Mouse (Mus musculus): Measurements from ENCODE around the gene Pex11g. TPM values are rescaled to one million over a fixed set of nuclear protein-coding genes. Genes with fewer than 3 reads are reported as not detected.

Gene Pex11g
- polyA plus RNA-seq, 1 experiment: 12.6 TPM

- H3K27ac ChIP-seq (replicated peaks; ENCODE audit: low read depth, low read length): no peak overlapping the region
- H3K4me1 ChIP-seq (ENCODE audit: control insufficient read depth, insufficient read depth, insufficient read length, low read length): peaks cover 4% of the 10 kb centered on the region; the same call in 1 of the 2 replicates
- H3K4me3 ChIP-seq (ENCODE audit: insufficient read depth, low read depth, low read length): no peak overlapping the region
Observed at GRCm38 (mm10) chr8:3495578-3496427, 28.3 kb upstream of the Pex11g start.

- peaks cover 4% of the 10 kb centered on the region; the same call in 1 of the 2 replicates for H3K4me1 ChIP-seq (ENCODE audit: control insufficient read depth, insufficient read depth, insufficient read length, low read length)
- H3K27ac ChIP-seq (replicated peaks; ENCODE audit: low read depth, low read length): peak overlapping the region; percentile 79
- H3K4me3 ChIP-seq (ENCODE audit: insufficient read depth, low read depth, low read length): peak overlapping the region; percentile 100
Observed at GRCm38 (mm10) chr8:3493845-3494208, 26.3 kb upstream of the Pex11g start.

GRCm38 (mm10) chr8:3492901-3493844 lies 25.7 kb upstream of the Pex11g start, which contains the start of gene Zfp358:
Gene Zfp358 (plus strand): TSS chr8:3493138.
- Histone ChIP-seq H3K27ac (replicated peaks; ENCODE audit: low read depth, low read length) (peak within 1 kb of the TSS; percentile 79), H3K4me1 (ENCODE audit: control insufficient read depth, insufficient read depth, insufficient read length, low read length) (peaks cover 4% of the 10 kb centered on the region; the same call in 1 of the 2 replicates), H3K4me3 (ENCODE audit: insufficient read depth, low read depth, low read length) (peak within 1 kb of the TSS; percentile 100)

GRCm38 (mm10) chr8:3485192-3485591 lies 17.7 kb upstream of the Pex11g start:
- no peaks in the 10 kb centered on the region for H3K4me1 ChIP-seq (ENCODE audit: control insufficient read depth, insufficient read depth, insufficient read length, low read length)
- H3K4me3 ChIP-seq (ENCODE audit: insufficient read depth, low read depth, low read length): no peak overlapping the region
- H3K27ac ChIP-seq (replicated peaks; ENCODE audit: low read depth, low read length): no peak overlapping the region

- Histone ChIP-seq H3K4me1 (ENCODE audit: control insufficient read depth, insufficient read depth, insufficient read length, low read length) (no peaks in the 10 kb centered on the region), H3K27ac (replicated peaks; ENCODE audit: low read depth, low read length) (no peak overlapping the region), H3K4me3 (ENCODE audit: insufficient read depth, low read depth, low read length) (no peak overlapping the region)
Observed at GRCm38 (mm10) chr8:3483546-3483945, 16.1 kb upstream of the Pex11g start.

GRCm38 (mm10) chr8:3482240-3482740 lies 14.8 kb upstream of the Pex11g start:
- H3K4me1 ChIP-seq (ENCODE audit: control insufficient read depth, insufficient read depth, insufficient read length, low read length): no peaks in the 10 kb centered on the region
- H3K27ac ChIP-seq (replicated peaks; ENCODE audit: low read depth, low read length): no peak overlapping the region
- no peak overlapping the region for H3K4me3 ChIP-seq (ENCODE audit: insufficient read depth, low read depth, low read length)

- H3K27ac ChIP-seq (replicated peaks; ENCODE audit: low read depth, low read length): no peak overlapping the region
- no peak overlapping the region for H3K4me3 ChIP-seq (ENCODE audit: insufficient read depth, low read depth, low read length)
- H3K4me1 ChIP-seq (ENCODE audit: control insufficient read depth, insufficient read depth, insufficient read length, low read length): no peaks in the 10 kb centered on the region
Observed at GRCm38 (mm10) chr8:3481605-3482004, 14.1 kb upstream of the Pex11g start.

- Histone ChIP-seq H3K27ac (replicated peaks; ENCODE audit: low read depth, low read length) (no peak overlapping the region), H3K4me1 (ENCODE audit: control insufficient read depth, insufficient read depth, insufficient read length, low read length) (peaks cover 4% of the 10 kb centered on the region; the same call in 1 of the 2 replicates), H3K4me3 (ENCODE audit: insufficient read depth, low read depth, low read length) (no peak overlapping the region)
Observed at GRCm38 (mm10) chr8:3480221-3480785, 12.8 kb upstream of the Pex11g start.

GRCm38 (mm10) chr8:3475715-3476429 lies 8.4 kb upstream of the Pex11g start:
- Histone ChIP-seq H3K4me3 (ENCODE audit: insufficient read depth, low read depth, low read length) (peak overlapping the region; percentile 24), H3K27ac (replicated peaks; ENCODE audit: low read depth, low read length) (no peak overlapping the region)

GRCm38 (mm10) chr8:3470562-3470961 lies 3.1 kb upstream of the Pex11g start, which contains the start of gene Tex45:
Gene Tex45 (plus strand): TSS chr8:3470862.
- H3K4me3 ChIP-seq (ENCODE audit: insufficient read depth, low read depth, low read length): no peak within 1 kb of the TSS
- H3K27ac ChIP-seq (replicated peaks; ENCODE audit: low read depth, low read length): no peak within 1 kb of the TSS
- peaks cover 4% of the 10 kb centered on the region; the same call in 1 of the 2 replicates for H3K4me1 ChIP-seq (ENCODE audit: control insufficient read depth, insufficient read depth, insufficient read length, low read length)

More at GRCm38 (mm10) chr8:3475715-3476429, 8.4 kb upstream of the Pex11g start:
- H3K4me1 ChIP-seq (ENCODE audit: control insufficient read depth, insufficient read depth, insufficient read length, low read length): peaks cover 4% of the 10 kb centered on the region; the same call in 1 of the 2 replicates

- H3K4me1 ChIP-seq (ENCODE audit: control insufficient read depth, insufficient read depth, insufficient read length, low read length): peaks cover 4% of the 10 kb centered on the region; the same call in 1 of the 2 replicates
- no peak overlapping the region for H3K4me3 ChIP-seq (ENCODE audit: insufficient read depth, low read depth, low read length)
- no peak overlapping the region for H3K27ac ChIP-seq (replicated peaks; ENCODE audit: low read depth, low read length)
Observed at GRCm38 (mm10) chr8:3468838-3469237, 1.4 kb upstream of the Pex11g start.

- H3K27ac ChIP-seq (replicated peaks; ENCODE audit: low read depth, low read length): peak overlapping the region; percentile 69
- H3K4me1 ChIP-seq (ENCODE audit: control insufficient read depth, insufficient read depth, insufficient read length, low read length): peaks cover 4% of the 10 kb centered on the region; the same call in 1 of the 2 replicates
- peak overlapping the region; percentile 77 for H3K4me3 ChIP-seq (ENCODE audit: insufficient read depth, low read depth, low read length)
Observed at GRCm38 (mm10) chr8:3467886-3468545, 536 bp upstream of the Pex11g start.

GRCm38 (mm10) chr8:3464309-3464708 lies 3.2 kb downstream of the Pex11g start:
- Histone ChIP-seq H3K4me3 (ENCODE audit: insufficient read depth, low read depth, low read length) (no peak overlapping the region), H3K27ac (replicated peaks; ENCODE audit: low read depth, low read length) (no peak overlapping the region)

More at GRCm38 (mm10) chr8:3464309-3464708, 3.2 kb downstream of the Pex11g start:
- peaks cover 4% of the 10 kb centered on the region; the same call in 1 of the 2 replicates for H3K4me1 ChIP-seq (ENCODE audit: control insufficient read depth, insufficient read depth, insufficient read length, low read length)
